Mouse (Mus musculus): ENCODE measurements around the gene Tbc1d22b. TPM values are rescaled to one million over a fixed set of nuclear protein-coding genes. Genes with fewer than 3 reads are reported as not detected.
"Not testable (repeated sequence)": the region's sequence is repeated elsewhere in the genome, so short reads cannot be mapped to it uniquely, and the experiment has no call there.

The Tbc1d22b gene
- polyA plus RNA-seq, 1 experiment from 2014 or later, result 10.2 TPM

- no peaks in the 10 kb centered on the region for H3K27me3 ChIP-seq (ENCODE audit: control insufficient read depth, insufficient read depth, low read length)
- no peaks in the 10 kb centered on the region for H3K9me3 ChIP-seq (ENCODE audit: control insufficient read depth, low read length)
- H3K27ac ChIP-seq (replicated peaks in 1 of 2; ENCODE audit: control insufficient read depth in 1 of 2, insufficient read depth in 1 of 2, low read depth in 2 of 2, low read length in 2 of 2), result no peak overlapping the region
- H3K36me3 ChIP-seq (ENCODE audit: control insufficient read depth, insufficient read depth, low read length), result peaks cover 56% of the 10 kb centered on the region
- no peak overlapping the region for H3K4me2 ChIP-seq (ENCODE audit: low read length)
- 89% methylated on average over 13 of the region's 13 CpGs for WGBS
- H3K4me3 ChIP-seq (ENCODE audit: control insufficient read depth in 1 of 2, insufficient read depth in 1 of 2, low read depth in 1 of 2, low read length in 2 of 2), result no peak overlapping the region
- ATAC-seq (ENCODE audit: insufficient number of reproducible peaks, insufficient read depth, low FRiP score, low read depth), result no peak
- H3K4me1 ChIP-seq (ENCODE audit: control insufficient read depth in 2 of 2, insufficient read depth in 2 of 2, low read length in 2 of 2), result peaks cover 7 to 17% of the 10 kb centered on the region in 2 experiments; a peak in 3 of 4 replicates
- no peak overlapping the region for H3K9ac ChIP-seq (ENCODE audit: low read length)
These were observed 47.2 kb downstream of the Tbc1d22b start for GRCm38 (mm10) chr17:29596771-29597132.

DNA sequence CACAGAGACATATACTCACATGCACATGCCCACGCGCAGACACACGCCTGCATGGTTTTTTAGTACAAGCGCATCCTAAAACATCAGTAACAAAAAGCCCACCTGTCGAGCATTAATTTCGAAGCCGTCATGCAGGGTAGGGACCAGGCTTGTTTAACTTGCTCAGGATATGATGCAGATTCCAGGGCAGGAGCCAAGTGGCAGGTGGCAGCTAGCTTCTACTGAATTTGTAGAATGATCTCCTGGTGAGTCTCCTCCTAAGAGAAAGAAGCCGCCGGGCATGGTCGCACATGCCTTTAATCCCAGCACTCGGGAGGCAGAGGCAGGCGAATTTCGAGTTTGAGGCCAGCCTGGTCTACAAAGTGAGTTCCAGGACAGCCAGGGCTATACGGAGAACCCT lies 49.5 kb downstream of the Tbc1d22b start:
- H3K4me1 ChIP-seq (ENCODE audit: control insufficient read depth in 2 of 2, insufficient read depth in 2 of 2, low read length in 2 of 2), result peaks cover 5 to 8% of the 10 kb centered on the region in 2 experiments; a peak in 3 of 4 replicates
- no peak overlapping the region for H3K4me2 ChIP-seq (ENCODE audit: low read length)
- 93% methylated on average over 14 of the region's 14 CpGs for WGBS
- H3K36me3 ChIP-seq (ENCODE audit: control insufficient read depth, insufficient read depth, low read length), result peaks cover 66% of the 10 kb centered on the region
- no peak overlapping the region for H3K9ac ChIP-seq (ENCODE audit: low read length)
- H3K9me3 ChIP-seq (ENCODE audit: control insufficient read depth, low read length), result no peaks in the 10 kb centered on the region
- H3K27ac ChIP-seq (replicated peaks in 1 of 2; ENCODE audit: control insufficient read depth in 1 of 2, insufficient read depth in 1 of 2, low read depth in 2 of 2, low read length in 2 of 2), result no peak overlapping the region
- H3K4me3 ChIP-seq (ENCODE audit: control insufficient read depth in 1 of 2, insufficient read depth in 1 of 2, low read depth in 1 of 2, low read length in 2 of 2), result no peak overlapping the region
- ATAC-seq (ENCODE audit: insufficient number of reproducible peaks, insufficient read depth, low FRiP score, low read depth), result no peak
- H3K27me3 ChIP-seq (ENCODE audit: control insufficient read depth, insufficient read depth, low read length), result no peaks in the 10 kb centered on the region

DNA sequence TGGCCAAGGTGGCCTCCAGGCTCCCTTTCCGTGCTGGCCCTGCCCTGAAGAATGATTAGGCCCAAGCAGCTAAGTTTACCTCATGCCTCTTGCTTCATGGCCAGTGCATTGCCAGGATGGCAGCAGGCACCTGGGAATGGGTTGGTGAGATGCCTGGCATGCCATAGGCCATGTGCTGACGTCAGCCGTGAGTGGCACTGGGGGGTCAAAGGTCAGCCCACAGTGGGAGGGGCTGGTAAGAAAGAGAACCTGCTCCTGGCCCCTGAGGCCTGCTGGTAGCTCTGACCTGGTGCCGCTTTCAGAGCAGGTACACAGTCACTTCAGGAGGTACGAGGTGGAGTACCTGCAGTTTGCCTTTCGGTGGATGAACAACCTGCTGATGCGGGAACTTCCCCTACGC lies 50.0 kb downstream of the Tbc1d22b start:
- Histone ChIP-seq H3K36me3 (ENCODE audit: control insufficient read depth, insufficient read depth, low read length) (peaks cover 64% of the 10 kb centered on the region), H3K4me1 (ENCODE audit: control insufficient read depth in 2 of 2, insufficient read depth in 2 of 2, low read length in 2 of 2) (peaks cover 5 to 8% of the 10 kb centered on the region in 2 experiments; a peak in 3 of 4 replicates), H3K27ac (replicated peaks in 1 of 2; ENCODE audit: control insufficient read depth in 1 of 2, insufficient read depth in 1 of 2, low read depth in 2 of 2, low read length in 2 of 2) (no peak overlapping the region), H3K27me3 (ENCODE audit: control insufficient read depth, insufficient read depth, low read length) (no peaks in the 10 kb centered on the region), H3K9ac (ENCODE audit: low read length) (no peak overlapping the region), H3K9me3 (ENCODE audit: control insufficient read depth, low read length) (no peaks in the 10 kb centered on the region), H3K4me3 (ENCODE audit: control insufficient read depth in 1 of 2, insufficient read depth in 1 of 2, low read depth in 1 of 2, low read length in 2 of 2) (no peak overlapping the region), H3K4me2 (ENCODE audit: low read length) (no peak overlapping the region)
- WGBS, result 89% methylated on average over 8 of the region's 8 CpGs
- no peak for ATAC-seq (ENCODE audit: insufficient number of reproducible peaks, insufficient read depth, low FRiP score, low read depth)

GRCm38 (mm10) chr17:29601391-29601790 lies 51.8 kb downstream of the Tbc1d22b start:
- Histone ChIP-seq H3K27ac (replicated peaks in 1 of 2; ENCODE audit: control insufficient read depth in 1 of 2, insufficient read depth in 1 of 2, low read depth in 2 of 2, low read length in 2 of 2) (no peak overlapping the region), H3K4me3 (ENCODE audit: control insufficient read depth in 1 of 2, insufficient read depth in 1 of 2, low read depth in 1 of 2, low read length in 2 of 2) (no peak overlapping the region), H3K27me3 (ENCODE audit: control insufficient read depth, insufficient read depth, low read length) (no peaks in the 10 kb centered on the region), H3K9ac (ENCODE audit: low read length) (no peak overlapping the region), H3K4me1 (ENCODE audit: control insufficient read depth in 2 of 2, insufficient read depth in 2 of 2, low read length in 2 of 2) (peaks cover 3 to 5% of the 10 kb centered on the region in 2 experiments; a peak in 3 of 4 replicates), H3K4me2 (ENCODE audit: low read length) (no peak overlapping the region), H3K36me3 (ENCODE audit: control insufficient read depth, insufficient read depth, low read length) (peaks cover 58% of the 10 kb centered on the region), H3K9me3 (ENCODE audit: control insufficient read depth, low read length) (no peaks in the 10 kb centered on the region)
- 31% methylated on average over 4 of the region's 4 CpGs for WGBS
- ATAC-seq (ENCODE audit: insufficient number of reproducible peaks, insufficient read depth, low FRiP score, low read depth), result no peak

- Histone ChIP-seq H3K9me3 (ENCODE audit: control insufficient read depth, low read length) (no peaks in the 10 kb centered on the region), H3K27me3 (ENCODE audit: control insufficient read depth, insufficient read depth, low read length) (no peaks in the 10 kb centered on the region), H3K4me3 (ENCODE audit: control insufficient read depth in 1 of 2, insufficient read depth in 1 of 2, low read depth in 1 of 2, low read length in 2 of 2) (no peak overlapping the region), H3K4me2 (ENCODE audit: low read length) (no peak overlapping the region), H3K36me3 (ENCODE audit: control insufficient read depth, insufficient read depth, low read length) (peaks cover 51% of the 10 kb centered on the region), H3K4me1 (ENCODE audit: control insufficient read depth in 2 of 2, insufficient read depth in 2 of 2, low read length in 2 of 2) (peaks cover 3 to 5% of the 10 kb centered on the region in 2 experiments; a peak in 3 of 4 replicates), H3K9ac (ENCODE audit: low read length) (no peak overlapping the region), H3K27ac (replicated peaks in 1 of 2; ENCODE audit: control insufficient read depth in 1 of 2, insufficient read depth in 1 of 2, low read depth in 2 of 2, low read length in 2 of 2) (no peak overlapping the region)
- ATAC-seq (ENCODE audit: insufficient number of reproducible peaks, insufficient read depth, low FRiP score, low read depth), result no peak
- 14% methylated on average over 6 of the region's 6 CpGs for WGBS
These were observed 53.7 kb downstream of the Tbc1d22b start for GRCm38 (mm10) chr17:29603283-29603682.

DNA sequence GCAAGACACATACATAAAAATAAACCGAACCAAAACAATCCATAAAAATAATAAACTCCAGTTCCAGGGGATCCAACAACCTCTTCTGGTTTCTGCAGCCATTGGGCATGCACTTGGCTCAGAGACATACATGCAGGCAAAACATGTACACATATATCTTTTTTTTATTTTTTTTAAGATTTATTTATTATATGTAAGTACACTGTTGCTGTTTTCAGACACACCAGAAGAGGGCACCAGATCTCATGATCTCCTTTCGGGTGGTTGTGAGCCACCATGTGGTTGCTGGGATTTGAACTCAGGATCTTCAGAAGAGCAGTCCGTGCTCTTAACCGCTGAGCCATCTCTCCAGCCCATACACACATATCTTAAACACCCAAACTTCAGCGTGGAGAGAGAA lies 63.9 kb downstream of the Tbc1d22b start:
- 80% methylated on average over 5 of the region's 5 CpGs for WGBS
- ATAC-seq (ENCODE audit: insufficient number of reproducible peaks, insufficient read depth, low FRiP score, low read depth); H3K36me3 ChIP-seq (ENCODE audit: control insufficient read depth, insufficient read depth, low read length): not testable (repeated sequence)

GRCm38 (mm10) chr17:29614115-29615023 lies 64.8 kb downstream of the Tbc1d22b start, which contains the start of the genes Rnf8 and Gm28043:
Gene Rnf8, plus strand, starts transcription at chr17:29614790.
Gene Gm28043, plus strand, starts transcription at chr17:29614876.
- H3K36me3 ChIP-seq (ENCODE audit: control insufficient read depth, insufficient read depth, low read length), result peaks cover 10% of the 10 kb centered on the region
- H3K4me3 ChIP-seq (ENCODE audit: control insufficient read depth in 1 of 2, insufficient read depth in 1 of 2, low read depth in 1 of 2, low read length in 2 of 2), result peak within 1 kb of the TSS; percentile 80 to 84
- peak within 1 kb of the TSS; percentile 87 to 91 for H3K27ac ChIP-seq (replicated peaks in 1 of 2; ENCODE audit: control insufficient read depth in 1 of 2, insufficient read depth in 1 of 2, low read depth in 2 of 2, low read length in 2 of 2)
- no peaks in the 10 kb centered on the region for H3K9me3 ChIP-seq (ENCODE audit: control insufficient read depth, low read length)
- ATAC-seq (ENCODE audit: insufficient number of reproducible peaks, insufficient read depth, low FRiP score, low read depth), result peak; percentile 89
- no peaks in the 10 kb centered on the region for H3K27me3 ChIP-seq (ENCODE audit: control insufficient read depth, insufficient read depth, low read length)
- H3K4me1 ChIP-seq (ENCODE audit: control insufficient read depth in 2 of 2, insufficient read depth in 2 of 2, low read length in 2 of 2), result peaks cover 7 to 28% of the 10 kb centered on the region in 2 experiments
- 1% methylated on average over 52 of the region's 52 CpGs for WGBS
- H3K4me2 ChIP-seq (ENCODE audit: low read length), result peak within 1 kb of the TSS; percentile 69
- H3K9ac ChIP-seq (ENCODE audit: low read length), result peak within 1 kb of the TSS; percentile 88

More for the DNA sequence above, 63.9 kb downstream of the Tbc1d22b start:
- H3K27ac ChIP-seq (replicated peaks in 1 of 2; ENCODE audit: control insufficient read depth in 1 of 2, insufficient read depth in 1 of 2, low read depth in 2 of 2, low read length in 2 of 2); H3K9ac ChIP-seq (ENCODE audit: low read length); H3K9me3 ChIP-seq (ENCODE audit: control insufficient read depth, low read length); H3K4me3 ChIP-seq (ENCODE audit: control insufficient read depth in 1 of 2, insufficient read depth in 1 of 2, low read depth in 1 of 2, low read length in 2 of 2); H3K27me3 ChIP-seq (ENCODE audit: control insufficient read depth, insufficient read depth, low read length); H3K4me2 ChIP-seq (ENCODE audit: low read length): not testable (repeated sequence)
- peaks cover 7 to 28% of the 10 kb centered on the region in 2 experiments for H3K4me1 ChIP-seq (ENCODE audit: control insufficient read depth in 2 of 2, insufficient read depth in 2 of 2, low read length in 2 of 2)
